11 mouse cellular contexts compared by ENCODE assay signal in genomic region chr13:58805833-58806232, GRCm38 (mm10). TPM values are rescaled to one million over a fixed set of nuclear protein-coding genes. Genes with fewer than 3 reads are reported as not detected.
DNase-seq lines count a peak whose midpoint lies in the region; ATAC-seq and TF ChIP-seq lines count a peak whose summit lies in the region.
"Had no signal": no experiment of that assay in that cellular context is flagged by ENCODE, and none has a peak within 500 bp of the region (broad histone marks: within the 10 kb centered on the region; RNA-seq: fewer than 3 reads in every experiment).

No protein-coding gene starts in this region.

- peak overlapping the region; percentile 90 for H3K4me2 ChIP-seq in hindbrain, embryonic 13.5 days
- no peak overlapping the region for H3K4me2 ChIP-seq in hindbrain, embryonic 11.5 days (replicated peaks; ENCODE audit: low read depth, low read length)
- peak overlapping the region; percentile 96 for H3K4me2 ChIP-seq in forebrain, embryonic 12.5 days
- peak overlapping the region; percentile 91 for H3K4me2 ChIP-seq in midbrain, embryonic 16.5 days (ENCODE audit: low read length)
- no peak overlapping the region for H3K4me2 ChIP-seq in lung, postnatal 0 days (replicated peaks; ENCODE audit: low read depth, low read length)

- H3K4me3 ChIP-seq in hindbrain, embryonic 13.5 days = no peak overlapping the region
- no peak overlapping the region for H3K4me3 ChIP-seq in hindbrain, embryonic 11.5 days (ENCODE audit: low read depth, low read length)
- H3K4me3 ChIP-seq in forebrain, embryonic 12.5 days (replicated peaks) = peak overlapping the region; percentile 78; the same call in 1 of the 2 replicates
- H3K4me3 ChIP-seq in limb, embryonic 10.5 days = no peak overlapping the region
- H3K4me3 ChIP-seq in midbrain, embryonic 16.5 days (ENCODE audit: low read depth, low read length) = no peak overlapping the region; the same call in 1 of the 2 replicates
- no peak overlapping the region for H3K4me3 ChIP-seq in lung, postnatal 0 days (ENCODE audit: low read depth, low read length)

- H3K9me3 ChIP-seq in hindbrain, embryonic 13.5 days = 0 out of 2 replicates have a peak, but pooled peaks cover 2% of the 10 kb centered on the region
- H3K9me3 ChIP-seq in hindbrain, embryonic 11.5 days (ENCODE audit: control insufficient read depth, low read length) = no peaks in the 10 kb centered on the region
- 0 out of 2 replicates have a peak, but pooled peaks cover 3% of the 10 kb centered on the region for H3K9me3 ChIP-seq in forebrain, embryonic 12.5 days
- H3K9me3 ChIP-seq in limb, embryonic 10.5 days (replicated peaks) = no peaks in the 10 kb centered on the region
- no peaks in the 10 kb centered on the region for H3K9me3 ChIP-seq in midbrain, embryonic 16.5 days (replicated peaks; ENCODE audit: control insufficient read depth, low read length, poor library complexity, severe bottlenecking)
- no peaks in the 10 kb centered on the region for H3K9me3 ChIP-seq in lung, postnatal 0 days (ENCODE audit: low read length)
- H3K9me3 ChIP-seq: liver, embryonic 15.5 days had no signal

- peak overlapping the region; percentile 36; the same call in 1 of the 2 replicates for H3K27ac ChIP-seq in hindbrain, embryonic 13.5 days
- no peak overlapping the region for H3K27ac ChIP-seq in hindbrain, embryonic 11.5 days (ENCODE audit: low read depth, low read length)
- no peak overlapping the region for H3K27ac ChIP-seq in forebrain, embryonic 12.5 days
- no peak overlapping the region for H3K27ac ChIP-seq in limb, embryonic 10.5 days
- H3K27ac ChIP-seq in midbrain, embryonic 16.5 days (ENCODE audit: low read length) = peak overlapping the region; percentile 97
- no peak overlapping the region for H3K27ac ChIP-seq in lung, postnatal 0 days (ENCODE audit: low read length)
- H3K27ac ChIP-seq: liver, embryonic 15.5 days had no signal

- no peak for ATAC-seq in hindbrain, embryonic 13.5 days (ENCODE audit: low FRiP score)
- no peak for ATAC-seq in hindbrain, embryonic 11.5 days (ENCODE audit: low FRiP score)
- ATAC-seq in forebrain, embryonic 12.5 days (ENCODE audit: low FRiP score) = no peak
- ATAC-seq in midbrain, embryonic 16.5 days = no peak
- ATAC-seq in granulocyte monocyte progenitor cell, adult 5-6 weeks (replicated peaks; ENCODE audit: poor library complexity, severe bottlenecking) = no peak
- no peak for ATAC-seq in lung, postnatal 0 days

- H3K36me3 ChIP-seq in hindbrain, embryonic 13.5 days = no peaks in the 10 kb centered on the region
- no peaks in the 10 kb centered on the region for H3K36me3 ChIP-seq in hindbrain, embryonic 11.5 days (ENCODE audit: control insufficient read depth, insufficient read depth, low read length)
- no peaks in the 10 kb centered on the region for H3K36me3 ChIP-seq in forebrain, embryonic 12.5 days (replicated peaks)
- no peaks in the 10 kb centered on the region for H3K36me3 ChIP-seq in limb, embryonic 10.5 days
- H3K36me3 ChIP-seq in midbrain, embryonic 16.5 days (ENCODE audit: control insufficient read depth, insufficient read depth, low read length) = no peaks in the 10 kb centered on the region
- no peaks in the 10 kb centered on the region for H3K36me3 ChIP-seq in lung, postnatal 0 days (ENCODE audit: insufficient read depth, low read length)
- H3K36me3 ChIP-seq: G1E; heart, embryonic 12.5 days; liver, embryonic 15.5 days had no signal

- 84% methylated on average over 11 of the region's 11 CpGs for whole genome bisulfite sequencing in hindbrain, embryonic 13.5 days
- 84% methylated on average over 11 of the region's 11 CpGs for WGBS in hindbrain, embryonic 11.5 days
- 83% methylated on average over 11 of the region's 11 CpGs for WGBS in forebrain, embryonic 12.5 days
- WGBS in limb, embryonic 10.5 days = 84% methylated on average over 11 of the region's 11 CpGs
- 76% methylated on average over 11 of the region's 11 CpGs for WGBS in midbrain, embryonic 16.5 days
- WGBS in lung, postnatal 0 days = 76% methylated on average over 11 of the region's 11 CpGs

- H3K27me3 ChIP-seq in hindbrain, embryonic 13.5 days = peaks cover 14% of the 10 kb centered on the region; the same call in 1 of the 2 replicates
- peaks cover 14% of the 10 kb centered on the region; the same call in 1 of the 2 replicates for H3K27me3 ChIP-seq in hindbrain, embryonic 11.5 days (ENCODE audit: control insufficient read depth, insufficient read depth, low read length)
- peaks cover 19% of the 10 kb centered on the region for H3K27me3 ChIP-seq in forebrain, embryonic 12.5 days
- peaks cover 63% of the 10 kb centered on the region for H3K27me3 ChIP-seq in limb, embryonic 10.5 days (ENCODE audit: low read depth, poor library complexity, severe bottlenecking)
- H3K27me3 ChIP-seq in midbrain, embryonic 16.5 days (ENCODE audit: control insufficient read depth, insufficient read depth, low read depth, low read length) = no peaks in the 10 kb centered on the region
- H3K27me3 ChIP-seq in lung, postnatal 0 days (replicated peaks; ENCODE audit: insufficient read depth, low read length) = peaks cover 32% of the 10 kb centered on the region

- H3K4me1 ChIP-seq in hindbrain, embryonic 13.5 days (replicated peaks) = peaks cover 27% of the 10 kb centered on the region
- no peaks in the 10 kb centered on the region for H3K4me1 ChIP-seq in hindbrain, embryonic 11.5 days (replicated peaks; ENCODE audit: control insufficient read depth, insufficient read depth, low read length)
- H3K4me1 ChIP-seq in forebrain, embryonic 12.5 days = peaks cover 22% of the 10 kb centered on the region
- peaks cover 25% of the 10 kb centered on the region for H3K4me1 ChIP-seq in limb, embryonic 10.5 days
- H3K4me1 ChIP-seq in midbrain, embryonic 16.5 days (ENCODE audit: control insufficient read depth, insufficient read depth, low read length) = peaks cover 15% of the 10 kb centered on the region
- no peaks in the 10 kb centered on the region for H3K4me1 ChIP-seq in lung, postnatal 0 days (ENCODE audit: insufficient read depth, low read depth, low read length)

- no peak for DNase-seq in hindbrain, embryonic 11.5 days (ENCODE audit: low spot score)
- peak; percentile 31 for DNase-seq in limb, embryonic 10.5 days (ENCODE audit: low spot score)
- DNase-seq in embryo, embryonic 9.5 days (ENCODE audit: extremely low spot score) = no peak
- no peak for DNase-seq in lung, postnatal 0 days (ENCODE audit: low spot score)

- TF ChIP-seq EP300 in lung, postnatal 0 days (IDR thresholded peaks at IDR 0.05) = no peak

- no peak for TF ChIP-seq CTCF in lung, postnatal 0 days (IDR thresholded peaks at IDR 0.05)

- H3K9ac ChIP-seq in hindbrain, embryonic 13.5 days = 0 out of 2 replicates have a peak overlapping the region, but pooled peaks have one; percentile 9
- no peak overlapping the region for H3K9ac ChIP-seq in hindbrain, embryonic 11.5 days (ENCODE audit: low read depth, low read length)
- H3K9ac ChIP-seq in forebrain, embryonic 12.5 days = no peak overlapping the region
- peak overlapping the region; percentile 97 for H3K9ac ChIP-seq in midbrain, embryonic 16.5 days (ENCODE audit: low read depth, low read length)
- no peak overlapping the region for H3K9ac ChIP-seq in lung, postnatal 0 days (replicated peaks; ENCODE audit: low read depth)
- H3K9ac ChIP-seq: liver, embryonic 15.5 days had no signal

RNA-seq across cellular contexts. Expression of gene Ntrk2, which starts 0.5 kb away (rescaled TPM):
- 90.8 and 99.2 TPM in 2 replicates for polyA plus RNA-seq in hindbrain, embryonic 13.5 days (2015; fragmentation: Nextera tagmentation; extraction: Ambion mirVana)
- polyA plus RNA-seq in hindbrain, embryonic 11.5 days (2014; fragmentation: Nextera tagmentation; extraction: Ambion mirVana) = 51.5 and 54.3 TPM in 2 replicates
- polyA plus RNA-seq in forebrain, embryonic 12.5 days (2016; fragmentation: Nextera tagmentation; extraction: Ambion mirVana) = 46.6 and 51.7 TPM in 2 replicates
- polyA plus RNA-seq in limb, embryonic 10.5 days (2016; fragmentation: Nextera tagmentation; extraction: Ambion mirVana) = 2.4 and 5.7 TPM in 2 replicates
- polyA plus RNA-seq in midbrain, embryonic 16.5 days (2015; fragmentation: Nextera tagmentation; extraction: Ambion mirVana) = 118 and 137 TPM in 2 replicates
- not detected in 2 replicates for total RNA-seq in granulocyte monocyte progenitor cell, adult 5-6 weeks (2014; fragmentation: Nextera tagmentation)
- total RNA-seq in granulocyte monocyte progenitor cell, adult 5-6 weeks (2017) = not detected in 2 replicates
- 2.9 and 3.3 TPM in 2 replicates for polyA plus RNA-seq in lung, postnatal 0 days (2015; fragmentation: Nextera tagmentation; extraction: Ambion mirVana)
- polyA plus RNA-seq: G1E had no signal

Comparison
In these comparisons a context has a peak if more than half of its experiments do, and no peak if none do; other contexts are left out.
1. H3K27ac ChIP-seq: peak in hindbrain, embryonic 13.5 days (single experiment) and midbrain, embryonic 16.5 days (single experiment); none in hindbrain, embryonic 11.5 days (single experiment), forebrain, embryonic 12.5 days (single experiment), limb, embryonic 10.5 days (single experiment) and lung, postnatal 0 days (single experiment).
2. H3K4me2 ChIP-seq: peak in hindbrain, embryonic 13.5 days (single experiment), forebrain, embryonic 12.5 days (single experiment) and midbrain, embryonic 16.5 days (single experiment); none in hindbrain, embryonic 11.5 days (single experiment) and lung, postnatal 0 days (single experiment).
3. H3K9ac ChIP-seq: peak in hindbrain, embryonic 13.5 days (single experiment) and midbrain, embryonic 16.5 days (single experiment); none in hindbrain, embryonic 11.5 days (single experiment), forebrain, embryonic 12.5 days (single experiment) and lung, postnatal 0 days (single experiment).